Mouse (Mus musculus) left cerebral cortex, adult 18-20 months (tissue): ENCODE results near the gene Cdc25a. TPM values are rescaled to one million over a fixed set of nuclear protein-coding genes. Genes with fewer than 3 reads are reported as not detected.

ENCODE experiments used
- DNase-seq, 2 experiments: peaks; one replicate each; pipeline ENCODE4 v3.0.0; 2021 to 2022; ENCODE audit warnings: low spot score in 2 of 2, mixed read lengths in 1 of 2
- long read RNA-seq, 2 experiments: library from polyadenylated mRNA; stranded (forward); transcript quantifications; one replicate each; pipeline ENCODE4 v2.0.0; 2021
- total RNA-seq, 2 experiments: library from RNA; stranded (reverse); gene quantifications; 2 replicates each; pipeline ENCODE4 v1.2.3; 2021

The Cdc25a gene
- total RNA-seq, result 1 to 10 TPM; 5.4 to 6.6 TPM
- long read RNA-seq, experiment 1, transcript Cdc25a-201 (15 exons, 3,632 nt), result major isoform, 8 of 12 reads
- long read RNA-seq, experiment 1, partial matches to known transcripts, result 0 of 12 reads
- long read RNA-seq, experiment 1, other reads (novel, unspliced or antisense), result 4 of 12 reads
- long read RNA-seq, experiment 2, partial matches to known transcripts, result 1 of 4 reads
- long read RNA-seq, experiment 2, other reads (novel, unspliced or antisense), result 0 of 4 reads

- DNase-seq, result peak; percentile 95 to 96
These were observed at the start of gene Cdc25a for GRCm38 (mm10) chr9:109874797-109875691. Cdc25a (plus strand) TSS chr9:109875579.

- DNase-seq, result no peak
These were observed 49.6 kb upstream of the Cdc25a start for GRCm38 (mm10) chr9:109825739-109826138.

GRCm38 (mm10) chr9:109826181-109826580, 49.2 kb upstream of the Cdc25a start:
- no peak for DNase-seq

GRCm38 (mm10) chr9:109832391-109833087, 42.8 kb upstream of the Cdc25a start, which contains the start of gene Nme6:
Nme6 (plus strand) TSS chr9:109832749.
- DNase-seq, result peak; percentile 82 to 84

GRCm38 (mm10) chr9:109833088-109833412, 42.3 kb upstream of the Cdc25a start:
- DNase-seq, result no peak

GRCm38 (mm10) chr9:109849312-109849758, 26.0 kb upstream of the Cdc25a start, which contains the start of gene Camp:
Camp (minus strand) TSS chr9:109849617.
- DNase-seq, result no peak

- DNase-seq, result no peak
These were observed 25.3 kb upstream of the Cdc25a start for GRCm38 (mm10) chr9:109850099-109850498.

GRCm38 (mm10) chr9:109854341-109854740, 21.0 kb upstream of the Cdc25a start:
- DNase-seq, result no peak

GRCm38 (mm10) chr9:109855947-109856346, 19.4 kb upstream of the Cdc25a start:
- DNase-seq, result no peak

- peak; percentile 76 to 86 for DNase-seq
These were observed 12.9 kb upstream of the Cdc25a start for GRCm38 (mm10) chr9:109862397-109863044.

GRCm38 (mm10) chr9:109863085-109863484, 12.3 kb upstream of the Cdc25a start:
- DNase-seq, result no peak

- DNase-seq, result no peak
These were observed 9.2 kb upstream of the Cdc25a start for GRCm38 (mm10) chr9:109866218-109866617.

GRCm38 (mm10) chr9:109870983-109871572, 4.3 kb upstream of the Cdc25a start:
- no peak for DNase-seq

GRCm38 (mm10) chr9:109875695-109876601, 569 bp downstream of the Cdc25a start:
- peak; percentile 15 to 52 for DNase-seq

GRCm38 (mm10) chr9:109876756-109877155, 1.4 kb downstream of the Cdc25a start:
- no peak for DNase-seq

GRCm38 (mm10) chr9:109877666-109878065, 2.3 kb downstream of the Cdc25a start:
- DNase-seq, result no peak

GRCm38 (mm10) chr9:109879305-109879704, 3.9 kb downstream of the Cdc25a start:
- no peak for DNase-seq

GRCm38 (mm10) chr9:109886259-109886658, 10.9 kb downstream of the Cdc25a start:
- no peak for DNase-seq

GRCm38 (mm10) chr9:109887321-109887720, 11.9 kb downstream of the Cdc25a start:
- no peak for DNase-seq

GRCm38 (mm10) chr9:109891501-109891900, 16.1 kb downstream of the Cdc25a start:
- DNase-seq, result no peak
